15 mouse cellular contexts compared by ENCODE assay signal in genomic region chr7:112187536-112188459, GRCm38 (mm10). TPM values are rescaled to one million over a fixed set of nuclear protein-coding genes. Genes with fewer than 3 reads are reported as not detected.
DNase-seq lines count a peak whose midpoint lies in the region; ATAC-seq and TF ChIP-seq lines count a peak whose summit lies in the region.
"Had no signal": no experiment of that assay in that cellular context is flagged by ENCODE, and none has a peak within 500 bp of the region (broad histone marks: within the 10 kb centered on the region; RNA-seq: fewer than 3 reads in every experiment).

No protein-coding gene starts in this region.

- H3K27ac ChIP-seq in heart, embryonic 11.5 days (ENCODE audit: low read depth, low read length), result peak overlapping the region; percentile 41; the same call in 1 of the 2 replicates
- H3K27ac ChIP-seq in midbrain, embryonic 11.5 days (ENCODE audit: low read depth, low read length), result no peak overlapping the region
- no peak overlapping the region for H3K27ac ChIP-seq in midbrain, embryonic 15.5 days
- peak overlapping the region; percentile 44; the same call in 1 of the 2 replicates for H3K27ac ChIP-seq in limb, embryonic 13.5 days
- no peak overlapping the region for H3K27ac ChIP-seq in cerebellum, adult 2 months (ENCODE audit: insufficient read depth, low read length)
- H3K27ac ChIP-seq: layer of hippocampus, adult 2 months; macrophage had no signal

- no peak for TF ChIP-seq CTCF in cerebellum, adult 2 months (IDR thresholded peaks at IDR 0.05; ENCODE audit: borderline replicate concordance, insufficient read depth, low read depth, low read length)

- no peaks in the 10 kb centered on the region for H3K36me3 ChIP-seq in heart, embryonic 11.5 days (ENCODE audit: control insufficient read depth, insufficient read depth, low read length)
- H3K36me3 ChIP-seq in midbrain, embryonic 11.5 days (ENCODE audit: control insufficient read depth, insufficient read depth, low read length), result no peaks in the 10 kb centered on the region
- H3K36me3 ChIP-seq in midbrain, embryonic 15.5 days (replicated peaks), result no peaks in the 10 kb centered on the region
- no peaks in the 10 kb centered on the region for H3K36me3 ChIP-seq in limb, embryonic 13.5 days
- H3K36me3 ChIP-seq: G1E had no signal

- H3K4me2 ChIP-seq in heart, embryonic 11.5 days, result no peak overlapping the region
- no peak overlapping the region for H3K4me2 ChIP-seq in midbrain, embryonic 11.5 days
- H3K4me2 ChIP-seq in midbrain, embryonic 15.5 days, result no peak overlapping the region
- H3K4me2 ChIP-seq in limb, embryonic 13.5 days (replicated peaks), result no peak overlapping the region

- intact Hi-C loops in heart, postnatal 14 days (cut with DNase I), result no loop called here

- 0 out of 2 replicates have a peak overlapping the region, but pooled peaks have one; percentile 22 for H3K9ac ChIP-seq in heart, embryonic 11.5 days (ENCODE audit: low read depth, low read length)
- H3K9ac ChIP-seq in midbrain, embryonic 11.5 days (ENCODE audit: low read length), result no peak overlapping the region
- no peak overlapping the region for H3K9ac ChIP-seq in midbrain, embryonic 15.5 days
- no peak overlapping the region for H3K9ac ChIP-seq in limb, embryonic 13.5 days

- 45% methylated on average over 13 of the region's 13 CpGs for WGBS in heart, embryonic 11.5 days (ENCODE audit: insufficient replicate concordance)
- WGBS in midbrain, embryonic 11.5 days, result 76% methylated on average over 13 of the region's 13 CpGs
- WGBS in midbrain, embryonic 15.5 days, result 78% methylated on average over 13 of the region's 13 CpGs
- 30% methylated on average over 13 of the region's 13 CpGs for WGBS in limb, embryonic 13.5 days
- WGBS in cerebellum, adult 2 months, result 82% methylated on average over 13 of the region's 13 CpGs

- H3K4me1 ChIP-seq in heart, embryonic 11.5 days (ENCODE audit: control insufficient read depth, insufficient read depth, low read length), result peaks cover 11% of the 10 kb centered on the region
- H3K4me1 ChIP-seq in midbrain, embryonic 11.5 days (ENCODE audit: control insufficient read depth, insufficient read depth, low read length), result no peaks in the 10 kb centered on the region
- H3K4me1 ChIP-seq in midbrain, embryonic 15.5 days, result no peaks in the 10 kb centered on the region
- H3K4me1 ChIP-seq in limb, embryonic 13.5 days, result peaks cover 51% of the 10 kb centered on the region
- peaks cover 40% of the 10 kb centered on the region for H3K4me1 ChIP-seq in cerebellum, adult 2 months (ENCODE audit: control insufficient read depth, insufficient read depth, low read length)

- H3K4me3 ChIP-seq in heart, embryonic 11.5 days (ENCODE audit: low read depth, low read length), result no peak overlapping the region
- no peak overlapping the region for H3K4me3 ChIP-seq in midbrain, embryonic 11.5 days (ENCODE audit: low read depth, low read length)
- H3K4me3 ChIP-seq in midbrain, embryonic 15.5 days, result no peak overlapping the region
- H3K4me3 ChIP-seq in limb, embryonic 13.5 days, result no peak overlapping the region
- no peak overlapping the region for H3K4me3 ChIP-seq in cerebellum, adult 2 months (replicated peaks; ENCODE audit: insufficient read depth, low read depth, low read length)
- H3K4me3 ChIP-seq: layer of hippocampus, adult 2 months had no signal

- no peak; the same call in 1 of the 2 replicates for ATAC-seq in heart, embryonic 11.5 days (replicated peaks; ENCODE audit: insufficient number of reproducible peaks, low FRiP score, low TSS enrichment)
- no peak for ATAC-seq in midbrain, embryonic 11.5 days (ENCODE audit: low FRiP score)
- ATAC-seq in midbrain, embryonic 15.5 days (replicated peaks), result no peak
- ATAC-seq in limb, embryonic 13.5 days (ENCODE audit: low FRiP score, low read depth), result peak; percentile 44
- ATAC-seq: inflammation-experienced regulatory T-cells, adult 6 months had no signal

- TF ChIP-seq POLR2A in cerebellum, adult 2 months (IDR thresholded peaks at IDR 0.05; ENCODE audit: borderline replicate concordance, insufficient read depth, low read length), result no peak

- no peaks in the 10 kb centered on the region for H3K9me3 ChIP-seq in heart, embryonic 11.5 days (replicated peaks; ENCODE audit: control insufficient read depth, low read length)
- no peaks in the 10 kb centered on the region for H3K9me3 ChIP-seq in midbrain, embryonic 11.5 days (ENCODE audit: control insufficient read depth, low read length)
- H3K9me3 ChIP-seq in midbrain, embryonic 15.5 days, result no peaks in the 10 kb centered on the region
- no peaks in the 10 kb centered on the region; the same call in 1 of the 2 replicates for H3K9me3 ChIP-seq in limb, embryonic 13.5 days

- H3K27me3 ChIP-seq in heart, embryonic 11.5 days (ENCODE audit: control insufficient read depth, insufficient read depth, low read length), result no peaks in the 10 kb centered on the region
- H3K27me3 ChIP-seq in midbrain, embryonic 11.5 days (ENCODE audit: control insufficient read depth, insufficient read depth, low read length), result no peaks in the 10 kb centered on the region
- no peaks in the 10 kb centered on the region for H3K27me3 ChIP-seq in midbrain, embryonic 15.5 days (replicated peaks)
- H3K27me3 ChIP-seq in limb, embryonic 13.5 days, result no peaks in the 10 kb centered on the region
- no peaks in the 10 kb centered on the region for H3K27me3 ChIP-seq in cerebellum, adult 2 months (ENCODE audit: control insufficient read depth, insufficient read depth, low read length)

- DNase-seq in heart, postnatal 14 days, result no peak
- peak; percentile 59 for DNase-seq in midbrain, embryonic 11.5 days (ENCODE audit: low spot score, missing footprints)
- DNase-seq in yolk sac, embryonic 10.5 days (ENCODE audit: low spot score), result peak; percentile 78
- DNase-seq in adipocyte (ENCODE audit: low spot score), result no peak
- no peak for DNase-seq in cerebellum, adult 2 months
- DNase-seq: cerebellum, adult 11-12 months; right cerebral cortex, postnatal 25 days had no signal

RNA-seq across cellular contexts. Expression of gene Dkk3, which starts 28.9 kb away (rescaled TPM):
- polyA plus RNA-seq in heart, embryonic 11.5 days (2014; fragmentation: Nextera tagmentation; extraction: Ambion mirVana), result 72.4 and 97.5 TPM in 2 replicates
- total RNA-seq in heart, postnatal 14 days (2021), result 10 to 100 TPM; 21.3 to 48.5 TPM
- polyA plus RNA-seq in midbrain, embryonic 11.5 days (2014; fragmentation: Nextera tagmentation; extraction: Ambion mirVana), result 13.9 and 14.0 TPM in 2 replicates
- polyA plus RNA-seq in midbrain, embryonic 15.5 days (2015; fragmentation: Nextera tagmentation; extraction: Ambion mirVana), result 25.0 and 25.6 TPM in 2 replicates
- 41.3 and 45.4 TPM in 2 replicates for polyA plus RNA-seq in limb, embryonic 13.5 days (2015; fragmentation: Nextera tagmentation; extraction: Ambion mirVana)
- polyA plus RNA-seq in cerebellum, adult 2 months (2012; rRNA removed), result 17.1 and 20.4 TPM in 2 replicates
- total RNA-seq: monocyte, adult 5-6 weeks had no signal
- polyA plus RNA-seq: G1E, macrophage had no signal

RNA-seq across cellular contexts. Expression of gene Mical2, which starts 37.9 kb away (rescaled TPM):
- polyA plus RNA-seq in heart, embryonic 11.5 days (2014; fragmentation: Nextera tagmentation; extraction: Ambion mirVana), result 117 and 132 TPM in 2 replicates
- total RNA-seq in heart, postnatal 14 days (2021), result 100 to 1,000 TPM; 105 to 127 TPM
- 1.2 and 1.5 TPM in 2 replicates for polyA plus RNA-seq in midbrain, embryonic 11.5 days (2014; fragmentation: Nextera tagmentation; extraction: Ambion mirVana)
- 2.7 and 2.8 TPM in 2 replicates for polyA plus RNA-seq in midbrain, embryonic 15.5 days (2015; fragmentation: Nextera tagmentation; extraction: Ambion mirVana)
- polyA plus RNA-seq in limb, embryonic 13.5 days (2015; fragmentation: Nextera tagmentation; extraction: Ambion mirVana), result 2.1 and 2.3 TPM in 2 replicates
- 173 and 203 TPM in 2 replicates for polyA plus RNA-seq in cerebellum, adult 2 months (2012; rRNA removed)
- polyA plus RNA-seq: G1E had no signal

Comparison
In these comparisons a context has a peak if more than half of its experiments do, and no peak if none do; other contexts are left out.
1. H3K27ac ChIP-seq: peak in heart, embryonic 11.5 days (single experiment) and limb, embryonic 13.5 days (single experiment); none in midbrain, embryonic 11.5 days (single experiment), midbrain, embryonic 15.5 days (single experiment) and cerebellum, adult 2 months (single experiment).
2. DNase-seq: peak in midbrain, embryonic 11.5 days (single experiment) and yolk sac, embryonic 10.5 days (single experiment); none in heart, postnatal 14 days (0 of 2), adipocyte (single experiment) and cerebellum, adult 2 months (0 of 2).
3. RNA of gene Mical2, which starts 37.9 kb away (polyA plus RNA-seq): 173 to 203 TPM in cerebellum, adult 2 months and 117 to 132 TPM in heart, embryonic 11.5 days; 2.7 to 2.8 TPM in midbrain, embryonic 15.5 days, 2.1 to 2.3 TPM in limb, embryonic 13.5 days and 1.2 to 1.5 TPM in midbrain, embryonic 11.5 days; every median in the first group is over 10 times any median in the second.